8 mouse cellular contexts compared by ENCODE assay signal in the genomic region with DNA sequence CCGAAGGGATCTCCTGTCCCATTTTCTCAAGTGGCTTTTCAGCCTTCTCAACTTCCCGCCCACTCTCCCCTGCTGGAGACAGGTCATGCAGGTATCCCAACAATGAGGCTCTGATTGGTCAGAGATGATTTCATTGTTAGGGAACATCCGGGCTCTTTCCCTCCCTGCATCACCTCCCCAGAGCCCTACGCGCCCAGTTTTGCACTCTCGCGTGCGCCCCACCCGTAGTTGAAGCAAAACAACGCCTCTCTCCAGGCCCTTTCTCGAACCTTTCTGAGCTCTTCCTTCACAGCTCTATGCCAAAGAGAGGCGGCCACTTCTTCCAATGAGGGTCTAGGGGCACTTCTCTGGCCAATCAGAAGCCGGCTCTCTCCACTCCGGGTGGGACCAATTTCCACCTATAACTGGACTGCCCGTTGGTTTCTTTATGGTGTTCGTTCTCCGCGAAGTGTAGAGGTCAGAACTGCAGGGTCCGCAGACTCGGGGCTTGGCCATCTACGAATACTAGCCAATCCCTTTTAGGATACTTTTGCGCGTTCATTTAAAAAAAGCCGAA. TPM values are rescaled to one million over a fixed set of nuclear protein-coding genes. Genes with fewer than 3 reads are reported as not detected.
DNase-seq lines count a peak whose midpoint lies in the region; ATAC-seq and TF ChIP-seq lines count a peak whose summit lies in the region.

No protein-coding gene starts in this region.

- H3K9ac ChIP-seq in ES-Bruce4 (ENCODE audit: low read depth, poor library complexity, severe bottlenecking): peak overlapping the region; percentile 57
- peak overlapping the region; percentile 65 for H3K9ac ChIP-seq in heart, embryonic 15.5 days
- H3K9ac ChIP-seq in neural tube, embryonic 14.5 days (replicated peaks; ENCODE audit: low read depth, low read length): peak overlapping the region; percentile 52

- peak; percentile 81 for ATAC-seq in heart, embryonic 15.5 days (replicated peaks; ENCODE audit: insufficient number of reproducible peaks, insufficient read depth, low FRiP score, low read depth)
- ATAC-seq in neural tube, embryonic 14.5 days (ENCODE audit: low read depth): peak; percentile 91

- peak; percentile 49 for TF ChIP-seq POLR2A in ES-Bruce4 (IDR thresholded peaks at IDR 0.05; ENCODE audit: insufficient read depth, low read length)
- TF ChIP-seq POLR2A in testis, adult 2 months (IDR thresholded peaks at IDR 0.05; ENCODE audit: control insufficient read depth, low read depth, low read length): peak; percentile 77

- H3K27me3 ChIP-seq in ES-Bruce4 (ENCODE audit: control insufficient read depth, insufficient read depth, low read length, poor library complexity, severe bottlenecking): no peaks in the 10 kb centered on the region
- no peaks in the 10 kb centered on the region for H3K27me3 ChIP-seq in heart, embryonic 15.5 days
- H3K27me3 ChIP-seq in neural tube, embryonic 14.5 days (ENCODE audit: control insufficient read depth, insufficient read depth, low read length): no peaks in the 10 kb centered on the region
- no peaks in the 10 kb centered on the region for H3K27me3 ChIP-seq in testis, adult 2 months (ENCODE audit: control insufficient read depth, insufficient read depth, low read length)

- DNase-seq in c-Kit-negative CD71-positive TER-119-positive erythroid progenitor cells, embryonic 14.5 days (ENCODE audit: low read depth, low spot score): peak; percentile 92
- peak; percentile 78 for DNase-seq in fat pad, adult 2 months (ENCODE audit: extremely low read depth, low read depth, low spot score)
- peak; percentile 84 to 92 for DNase-seq in kidney, postnatal 4 days
- peak; percentile 92 for DNase-seq in lung, adult 18-20 months

- H3K4me2 ChIP-seq in heart, embryonic 15.5 days: peak overlapping the region; percentile 72
- H3K4me2 ChIP-seq in neural tube, embryonic 14.5 days (ENCODE audit: low read depth, low read length): peak overlapping the region; percentile 74

- peak overlapping the region; percentile 83 for H3K27ac ChIP-seq in ES-Bruce4 (ENCODE audit: insufficient read depth, low read length)
- H3K27ac ChIP-seq in heart, embryonic 15.5 days: peak overlapping the region; percentile 98
- H3K27ac ChIP-seq in neural tube, embryonic 14.5 days (ENCODE audit: low read depth, low read length): peak overlapping the region; percentile 88
- H3K27ac ChIP-seq in testis, adult 2 months (ENCODE audit: control insufficient read depth, insufficient read depth, low read depth, low read length): peak overlapping the region; percentile 98

- TF ChIP-seq CTCF in ES-Bruce4 (IDR thresholded peaks at IDR 0.05; ENCODE audit: low read depth, low read length): no peak
- TF ChIP-seq CTCF in testis, adult 2 months (IDR thresholded peaks at IDR 0.05; ENCODE audit: control insufficient read depth, insufficient read depth, insufficient replicate concordance, low read depth, low read length): no peak

- H3K36me3 ChIP-seq in ES-Bruce4 (ENCODE audit: control insufficient read depth, insufficient read depth, low read length, poor library complexity, severe bottlenecking): no peaks in the 10 kb centered on the region; the same call in 1 of the 2 replicates
- H3K36me3 ChIP-seq in heart, embryonic 15.5 days: no peaks in the 10 kb centered on the region
- H3K36me3 ChIP-seq in neural tube, embryonic 14.5 days (ENCODE audit: control insufficient read depth, insufficient read depth, low read length): no peaks in the 10 kb centered on the region
- no peaks in the 10 kb centered on the region for H3K36me3 ChIP-seq in testis, adult 2 months (ENCODE audit: control insufficient read depth, insufficient read depth, low read length)

- under 1% methylated on average over 24 of the region's 24 CpGs for WGBS in heart, embryonic 15.5 days
- WGBS in neural tube, embryonic 14.5 days: under 1% methylated on average over 24 of the region's 24 CpGs

- no peak for TF ChIP-seq EP300 in ES-Bruce4 (IDR thresholded peaks at IDR 0.05; ENCODE audit: insufficient read depth, low read depth, low read length)

- peak overlapping the region; percentile 58 for H3K4me3 ChIP-seq in ES-Bruce4 (ENCODE audit: low read depth, low read length)
- H3K4me3 ChIP-seq in heart, embryonic 15.5 days: peak overlapping the region; percentile 99
- H3K4me3 ChIP-seq in neural tube, embryonic 14.5 days (ENCODE audit: low read depth, low read length): peak overlapping the region; percentile 41
- H3K4me3 ChIP-seq in testis, adult 2 months (ENCODE audit: control insufficient read depth, low read depth, low read length): peak overlapping the region; percentile 86

- H3K9me3 ChIP-seq in ES-Bruce4 (replicated peaks; ENCODE audit: control insufficient read depth, insufficient read depth, low read length, poor library complexity, severe bottlenecking): no peaks in the 10 kb centered on the region
- no peaks in the 10 kb centered on the region for H3K9me3 ChIP-seq in heart, embryonic 15.5 days (replicated peaks)
- no peaks in the 10 kb centered on the region for H3K9me3 ChIP-seq in neural tube, embryonic 14.5 days (ENCODE audit: control insufficient read depth, low read length)

- H3K4me1 ChIP-seq in ES-Bruce4 (ENCODE audit: control insufficient read depth, insufficient read depth, low read length): no peaks in the 10 kb centered on the region
- H3K4me1 ChIP-seq in heart, embryonic 15.5 days (replicated peaks): peaks cover 23% of the 10 kb centered on the region
- H3K4me1 ChIP-seq in neural tube, embryonic 14.5 days (ENCODE audit: control insufficient read depth, insufficient read depth, low read length): peaks cover 25% of the 10 kb centered on the region
- H3K4me1 ChIP-seq in testis, adult 2 months (ENCODE audit: control insufficient read depth, insufficient read depth, low read length): peaks cover 4% of the 10 kb centered on the region

RNA-seq across cellular contexts. Expression of a gene that starts 0.5 kb away (rescaled TPM):
- polyA plus RNA-seq in ES-Bruce4 (2011; ENCODE audit: insufficient read depth, insufficient read length, low read depth, missing spikeins): 147 and 150 TPM in 2 replicates
- 63.8 and 71.5 TPM in 2 replicates for polyA plus RNA-seq in heart, embryonic 15.5 days (2015; fragmentation: Nextera tagmentation; extraction: Ambion mirVana)
- polyA plus RNA-seq in neural tube, embryonic 14.5 days (2014; fragmentation: Nextera tagmentation; extraction: Ambion mirVana): 82.9 and 98.4 TPM in 2 replicates
- polyA plus RNA-seq in testis, adult 2 months (2012; rRNA removed): 133 and 159 TPM in 2 replicates

Comparison
In these comparisons a context has a peak if more than half of its experiments do, and no peak if none do; other contexts are left out.
1. Peak in every context shown above with its lines: DNase-seq, ATAC-seq, H3K4me3 ChIP-seq and H3K27ac ChIP-seq.
2. H3K4me3 ChIP-seq: peak in every context shown above with its lines; median percentile 99 in heart, embryonic 15.5 days; 86 in testis, adult 2 months; 58 in ES-Bruce4; 41 in neural tube, embryonic 14.5 days.